Mouse (Mus musculus) CH12.LX (cell line): ENCODE data around the gene Fgfbp3. TPM values are rescaled to one million over a fixed set of nuclear protein-coding genes. Genes with fewer than 3 reads are reported as not detected.

Source experiments
- DNase-seq: peaks from one replicate; pipeline ENCODE4 v3.0.0-alpha.2; 2013; ENCODE audit errors: extremely low read depth
- H3K27ac ChIP-seq: 2 replicates; pipeline ENCODE4 v1.5.1; 2012; ENCODE audit warnings: low read depth, mild to moderate bottlenecking, control low read depth, moderate library complexity; ENCODE audit not compliant: insufficient read depth
- H3K27me3 ChIP-seq: replicated peaks from 2 replicates; pipeline ENCODE3; 2012; ENCODE audit warnings: inconsistent platforms
- H3K36me3 ChIP-seq, 2 experiments: replicated peaks in 1 of 2; 2 replicates each; pipeline versions ENCODE3 to v1.6.1; 2012; ENCODE audit warnings: inconsistent platforms in 1 of 2, low read length in 1 of 2, mild to moderate bottlenecking in 1 of 2, mixed read lengths in 1 of 2, moderate library complexity in 1 of 2; ENCODE audit not compliant: control insufficient read depth in 1 of 2, insufficient read depth in 1 of 2
- H3K4me1 ChIP-seq, 2 experiments: 2 replicates each; pipeline ENCODE4 v1.6.1; 2012; ENCODE audit warnings: inconsistent platforms in 1 of 2, moderate library complexity in 1 of 2; ENCODE audit not compliant: insufficient read depth in 2 of 2, control insufficient read depth in 1 of 2
- H3K4me2 ChIP-seq: 2 replicates; pipeline ENCODE4 v1.6.1; 2012; ENCODE audit warnings: low read depth, mild to moderate bottlenecking, control low read depth; ENCODE audit not compliant: poor library complexity, insufficient read depth, severe bottlenecking
- H3K4me3 ChIP-seq, 3 experiments: fragments of 150-350 bp in 1 of 3; sonication (generic) in 1 of 3; replicated peaks in 1 of 3; 2 replicates each; pipeline versions ENCODE3 to v1.5.1; 2011 to 2012; ENCODE audit warnings: low read depth in 2 of 3, low read length in 2 of 3, mild to moderate bottlenecking in 2 of 3, moderate library complexity in 2 of 3, control low read depth in 1 of 3, improper control_type of control experiment in 1 of 3, inconsistent platforms in 1 of 3, mixed read lengths in 1 of 3; ENCODE audit not compliant: poor library complexity in 1 of 3
- H3K79me2 ChIP-seq: replicated peaks from 2 replicates; pipeline ENCODE4 v1.6.1; 2012; ENCODE audit warnings: mild to moderate bottlenecking, moderate library complexity; ENCODE audit not compliant: control insufficient read depth, poor library complexity, insufficient read depth, severe bottlenecking; ENCODE audit errors: extremely low read depth
- H3K9ac ChIP-seq: 2 replicates; pipeline ENCODE4 v1.6.1; 2012; ENCODE audit warnings: low read depth, mild to moderate bottlenecking, control low read depth, moderate library complexity; ENCODE audit not compliant: insufficient read depth
- H3K9me3 ChIP-seq: replicated peaks from 2 replicates; pipeline ENCODE3; 2012; ENCODE audit warnings: low read length, inconsistent platforms, mixed read lengths
- E2F4 ChIP-seq: IDR thresholded peaks from 2 replicates; pipeline ENCODE4 v1.6.1; 2011; ENCODE audit warnings: low read depth, low read length, improper control_type of control experiment; ENCODE audit not compliant: insufficient replicate concordance
- EP300 ChIP-seq: IDR thresholded peaks from 2 replicates; pipeline ENCODE4 v1.6.1; 2011; ENCODE audit warnings: low read length, improper control_type of control experiment
- IRF4 ChIP-seq: IDR thresholded peaks from 2 replicates; pipeline ENCODE4 v1.6.1; 2014; ENCODE audit warnings: low read depth, mild to moderate bottlenecking, inconsistent platforms, low read length, improper control_type of control experiment
- JUN ChIP-seq: IDR thresholded peaks from 2 replicates; pipeline ENCODE4 v1.6.1; 2011; ENCODE audit warnings: low read depth, mild to moderate bottlenecking, low read length, improper control_type of control experiment, moderate library complexity; ENCODE audit not compliant: insufficient read depth
- JUND ChIP-seq: conservative IDR thresholded peaks from 2 replicates; pipeline ENCODE4 v1.6.1; 2011; ENCODE audit warnings: low read depth, low read length, improper control_type of control experiment
- KAT2A ChIP-seq: IDR thresholded peaks from 2 replicates; pipeline ENCODE4 v1.6.1; 2012; ENCODE audit warnings: low read length, improper control_type of control experiment, inconsistent platforms; ENCODE audit not compliant: insufficient replicate concordance
- MAFK ChIP-seq: IDR thresholded peaks from 2 replicates; pipeline ENCODE4 v1.6.1; 2011; ENCODE audit warnings: low read length, improper control_type of control experiment; ENCODE audit not compliant: insufficient replicate concordance
- MEF2A ChIP-seq: IDR thresholded peaks from 2 replicates; pipeline ENCODE4 v1.6.1; 2014; ENCODE audit warnings: low read depth, mild to moderate bottlenecking, inconsistent platforms, low read length, improper control_type of control experiment, borderline replicate concordance
- MYC ChIP-seq: IDR thresholded peaks from 2 replicates; pipeline ENCODE4 v1.6.1; 2011; ENCODE audit warnings: low read depth, mild to moderate bottlenecking, improper control_type of control experiment, low read length
- NRF1 ChIP-seq: IDR thresholded peaks from 2 replicates; pipeline ENCODE4 v1.6.1; 2014; ENCODE audit warnings: low read depth, mild to moderate bottlenecking, inconsistent platforms, low read length, improper control_type of control experiment, moderate library complexity
- SIN3A ChIP-seq: IDR thresholded peaks from 2 replicates; pipeline ENCODE4 v1.6.1; 2012; ENCODE audit warnings: low read length, improper control_type of control experiment, inconsistent platforms
- UBTF ChIP-seq: IDR thresholded peaks from 2 replicates; pipeline ENCODE4 v1.6.1; 2012; ENCODE audit warnings: low read depth, mild to moderate bottlenecking, inconsistent platforms, low read length, improper control_type of control experiment, moderate library complexity
- ZKSCAN1 ChIP-seq: IDR thresholded peaks from 2 replicates; pipeline ENCODE4 v1.6.1; 2012; ENCODE audit warnings: low read depth, inconsistent platforms, low read length, improper control_type of control experiment, borderline replicate concordance
- dilution Hi-C: fragments of 300-500 bp; cut with MboI; formaldehyde crosslinking; loops from 2 replicates; pipeline ENCODE4 v1.14.3; 2020; ENCODE audit warnings: low sequenced_read_pairs; ENCODE audit not compliant: extremely low pct_unique_long_range_greater_than_20kb, extremely low pct_ligation_motif_present
- in situ Hi-C: fragments of 300-500 bp; cut with MboI; formaldehyde crosslinking; loops from 3 replicates; pipeline ENCODE4 v1.14.3; 2019; ENCODE audit warnings: low sequenced_read_pairs, low pct_ligation_motif_present, low pct_unique_long_range_greater_than_20kb, mixed read lengths
- polyA plus RNA-seq: library from polyadenylated mRNA; unstranded; fragments of >175 nt; gene quantifications from 2 replicates; pipeline ENCODE4 v1.2.1, GENCODE M21; 2012; ENCODE audit warnings: low read depth; ENCODE audit not compliant: insufficient read length
- total RNA-seq, 2 experiments: library from RNA; depleted of rRNA; stranded (reverse); fragments of 300-350 nt in 1 of 2; fragments of >200 nt in 1 of 2; gene quantifications; 2 replicates each; pipeline ENCODE4 v1.2.3; 2012 to 2014

Fgfbp3 gene
- total and polyA plus RNA-seq, 3 experiments, result 0.64 to 2.1 (median 1.6) TPM

- Histone ChIP-seq H3K27me3 (peaks cover 9% of the 10 kb centered on the region), H3K36me3 (no peaks in the 10 kb centered on the region), H3K9ac (no peak overlapping the region), H3K4me1 (peaks cover 4 to 5% of the 10 kb centered on the region in 2 experiments; a peak in 3 of 4 replicates), H3K4me2 (no peak overlapping the region), H3K27ac (no peak overlapping the region), H3K4me3 (no peak overlapping the region), H3K9me3 (no peaks in the 10 kb centered on the region), H3K79me2 (no peaks in the 10 kb centered on the region)
- TF ChIP-seq E2F4 (no peak), NRF1 (no peak), MAFK (no peak), SIN3A (no peak), UBTF (no peak)
- in situ Hi-C loops (loop anchor here (5.0 to 25.0 kb wide), 2 partner anchors 99 to 304 kb away; no protein-coding TSS in a partner anchor), dilution Hi-C loops (no loop called here)
- DNase-seq, result no peak
Measured at GRCm38 (mm10) chr19:36916206-36916605, 3.2 kb downstream of the Fgfbp3 start.

DNA sequence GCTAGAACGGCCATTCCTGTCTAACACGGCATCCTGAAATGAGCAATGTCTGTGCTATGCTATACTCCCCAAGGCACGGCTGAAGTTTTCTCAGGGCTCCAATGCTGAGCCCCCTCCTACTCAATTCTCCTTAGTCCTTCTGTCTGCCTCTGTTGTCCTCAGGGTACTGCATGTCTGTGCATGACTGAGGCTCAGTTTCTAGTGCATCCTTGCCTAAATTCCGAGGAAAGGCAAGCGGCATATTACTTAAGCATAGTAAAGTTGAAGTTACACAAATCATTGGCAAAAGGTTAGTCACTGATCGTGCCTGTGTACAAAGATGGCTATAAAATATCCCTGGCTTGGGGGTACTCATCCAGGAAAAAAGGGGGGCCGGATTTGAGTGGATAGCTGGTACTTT is 6.4 kb downstream of the Fgfbp3 start:
- TF ChIP-seq NRF1, result no peak
- Histone ChIP-seq H3K4me1 (0 out of 4 replicates have a peak, but pooled peaks cover 0 to 2% of the 10 kb centered on the region in 2 experiments), H3K27ac (no peak overlapping the region), H3K4me3 (no peak overlapping the region), H3K79me2 (no peaks in the 10 kb centered on the region), H3K9me3 (no peaks in the 10 kb centered on the region), H3K9ac (no peak overlapping the region), H3K4me2 (no peak overlapping the region), H3K36me3 (no peaks in the 10 kb centered on the region), H3K27me3 (peaks cover 7% of the 10 kb centered on the region)
- dilution Hi-C loops, result no loop called here
- in situ Hi-C loops, result loop anchor here (25.0 kb wide), 1 partner anchor 301 kb away; no protein-coding TSS in a partner anchor
- no peak for DNase-seq

DNA sequence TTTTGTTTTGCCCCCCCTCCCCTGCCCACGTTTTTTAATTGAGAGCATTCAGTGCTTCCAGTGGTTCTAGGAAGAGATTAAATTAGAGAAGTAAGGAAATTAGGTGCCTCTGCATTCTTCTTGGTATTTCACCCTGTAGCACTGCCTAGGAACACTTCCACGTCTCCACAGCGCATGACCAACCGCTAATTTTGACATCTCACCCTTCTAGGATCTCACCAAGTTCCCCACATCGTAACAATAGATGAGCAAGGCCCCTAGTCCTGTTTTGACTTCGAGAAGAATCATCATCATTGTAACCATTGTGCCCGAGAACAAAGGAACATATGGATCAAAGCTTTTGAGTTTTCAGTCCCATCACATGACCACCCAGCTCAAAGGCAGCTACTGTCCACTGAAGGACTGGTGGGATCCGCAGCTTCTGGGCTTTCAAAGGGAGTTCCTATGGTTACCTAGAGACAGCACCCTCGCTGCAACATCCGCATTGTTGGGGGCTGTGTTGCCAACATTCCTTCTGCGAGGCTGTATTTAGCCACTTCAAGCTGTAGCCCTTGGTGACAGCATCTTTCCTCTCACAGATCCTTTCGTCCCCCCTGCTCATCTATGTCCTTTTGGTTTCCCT is 8.9 kb downstream of the Fgfbp3 start:
- Histone ChIP-seq H3K79me2 (no peaks in the 10 kb centered on the region), H3K36me3 (no peaks in the 10 kb centered on the region), H3K27ac (no peak overlapping the region), H3K27me3 (peaks cover 7% of the 10 kb centered on the region), H3K9me3 (no peaks in the 10 kb centered on the region), H3K9ac (no peak overlapping the region), H3K4me1 (0 out of 4 replicates have a peak, but pooled peaks cover 0 to 2% of the 10 kb centered on the region in 2 experiments), H3K4me2 (no peak overlapping the region), H3K4me3 (no peak overlapping the region)
- DNase-seq, result no peak
- in situ Hi-C loops, result loop anchor here (25.0 kb wide), 1 partner anchor 298 kb away; no protein-coding TSS in a partner anchor
- dilution Hi-C loops, result no loop called here
- TF ChIP-seq IRF4 (no peak), KAT2A (no peak), JUN (no peak), MEF2A (no peak), JUND (no peak), ZKSCAN1 (no peak), EP300 (no peak), UBTF (no peak), MYC (no peak)
